Mouse (Mus musculus) skeletal muscle tissue, adult 2 months (tissue): ENCODE data around the gene Malsu1.

Experiments used
- DNase-seq: peaks from one replicate; pipeline ENCODE4 v3.0.0-alpha.2; 2012; ENCODE audit warnings: low read depth, low spot score

Gene Malsu1

GRCm38 (mm10) chr6:49074117-49074490 lies 509 bp downstream of the Malsu1 start:
- no peak for DNase-seq

- DNase-seq, result no peak
These were observed 4.3 kb downstream of the Malsu1 start for GRCm38 (mm10) chr6:49077894-49078293.

- DNase-seq, result no peak
These were observed 5.7 kb downstream of the Malsu1 start for GRCm38 (mm10) chr6:49079313-49079712.

- DNase-seq, result no peak
These were observed 9.4 kb downstream of the Malsu1 start for GRCm38 (mm10) chr6:49083008-49083407.

GRCm38 (mm10) chr6:49094968-49095367 lies 21.4 kb downstream of the Malsu1 start:
- DNase-seq, result no peak

- DNase-seq, result peak; percentile 86
These were observed 22.8 kb downstream of the Malsu1 start for GRCm38 (mm10) chr6:49096421-49096820.

GRCm38 (mm10) chr6:49096933-49097461 lies 23.4 kb downstream of the Malsu1 start:
- DNase-seq, result peak; percentile 92

- DNase-seq, result peak; percentile 49
These were observed 24.1 kb downstream of the Malsu1 start for GRCm38 (mm10) chr6:49097596-49098110.

GRCm38 (mm10) chr6:49099086-49099485 lies 25.5 kb downstream of the Malsu1 start:
- no peak for DNase-seq

- no peak for DNase-seq
These were observed 33.3 kb downstream of the Malsu1 start for GRCm38 (mm10) chr6:49106746-49107500.

GRCm38 (mm10) chr6:49109196-49109595 lies 35.6 kb downstream of the Malsu1 start:
- no peak for DNase-seq

- DNase-seq, result no peak
These were observed 40.3 kb downstream of the Malsu1 start for GRCm38 (mm10) chr6:49113895-49114294.

GRCm38 (mm10) chr6:49114457-49114856 lies 40.9 kb downstream of the Malsu1 start:
- no peak for DNase-seq

GRCm38 (mm10) chr6:49115550-49115949 lies 42.0 kb downstream of the Malsu1 start:
- DNase-seq, result no peak

GRCm38 (mm10) chr6:49116241-49116640 lies 42.6 kb downstream of the Malsu1 start:
- no peak for DNase-seq

GRCm38 (mm10) chr6:49118446-49118845 lies 44.9 kb downstream of the Malsu1 start:
- no peak for DNase-seq

- DNase-seq, result no peak
These were observed 46.0 kb downstream of the Malsu1 start for GRCm38 (mm10) chr6:49119462-49120135.

GRCm38 (mm10) chr6:49120370-49120769 lies 46.8 kb downstream of the Malsu1 start:
- no peak for DNase-seq

- DNase-seq, result no peak
These were observed 56.7 kb downstream of the Malsu1 start for GRCm38 (mm10) chr6:49130328-49130727.

- DNase-seq, result no peak
These were observed 58.3 kb downstream of the Malsu1 start for GRCm38 (mm10) chr6:49131855-49132254.

GRCm38 (mm10) chr6:49132352-49133090 lies 58.9 kb downstream of the Malsu1 start:
- DNase-seq, result no peak
